Mouse (Mus musculus): ENCODE measurements around the gene Zfp335. TPM values are rescaled to one million over a fixed set of nuclear protein-coding genes. Genes with fewer than 3 reads are reported as not detected.

Zfp335 gene
- polyA plus RNA-seq, 1 experiment = 33.2 TPM

DNA sequence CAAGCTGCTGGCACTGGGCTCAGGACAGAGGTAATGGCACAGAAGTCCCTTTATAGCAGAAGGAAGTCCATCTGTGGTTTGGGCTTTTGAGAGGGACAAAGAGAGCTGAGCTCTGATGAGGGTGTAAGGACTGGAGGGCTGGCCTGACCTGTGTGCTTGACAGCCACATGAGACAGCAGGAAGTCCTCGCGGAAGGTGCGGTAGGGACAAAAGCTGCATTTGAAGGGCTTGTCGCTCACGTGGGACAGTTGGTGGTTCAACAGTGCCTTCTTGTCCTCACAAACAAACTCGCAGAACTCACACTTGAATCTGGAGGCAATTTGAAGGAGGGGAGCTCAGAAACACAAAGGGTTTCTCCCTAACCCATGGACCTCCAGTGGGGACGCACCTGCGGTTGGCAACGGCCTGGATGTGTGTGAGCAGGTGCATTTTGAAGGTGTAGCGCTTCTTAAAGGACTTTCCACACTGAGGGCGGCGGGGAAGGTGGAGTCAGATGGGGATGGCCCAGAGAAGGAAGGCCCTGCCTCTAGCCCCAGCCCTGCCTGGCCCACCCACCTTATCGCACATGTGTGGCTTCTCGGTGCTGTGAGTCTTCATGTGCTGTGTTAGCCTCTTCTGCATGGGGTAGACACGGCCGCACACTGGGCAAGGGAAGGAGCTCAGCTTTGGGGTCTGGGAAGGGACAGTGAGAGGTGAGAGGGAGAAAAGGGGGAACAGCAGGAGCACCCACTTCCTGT lies 11.7 kb downstream of the Zfp335 start:
- TF ChIP-seq POLR2A (IDR thresholded peaks at IDR 0.05; ENCODE audit: borderline replicate concordance, extremely low read depth, low read depth, low read length) (no peak), CTCF (IDR thresholded peaks at IDR 0.05; ENCODE audit: insufficient read depth, low read length) (no peak)
- H3K4me1 ChIP-seq (ENCODE audit: control insufficient read depth, insufficient read depth, low read length) = no peaks in the 10 kb centered on the region
- no peak for DNase-seq
- 86% methylated on average over 16 of the region's 16 CpGs for WGBS
- H3K4me3 ChIP-seq (replicated peaks; ENCODE audit: extremely low read depth, low read depth, low read length) = no peak overlapping the region

DNA sequence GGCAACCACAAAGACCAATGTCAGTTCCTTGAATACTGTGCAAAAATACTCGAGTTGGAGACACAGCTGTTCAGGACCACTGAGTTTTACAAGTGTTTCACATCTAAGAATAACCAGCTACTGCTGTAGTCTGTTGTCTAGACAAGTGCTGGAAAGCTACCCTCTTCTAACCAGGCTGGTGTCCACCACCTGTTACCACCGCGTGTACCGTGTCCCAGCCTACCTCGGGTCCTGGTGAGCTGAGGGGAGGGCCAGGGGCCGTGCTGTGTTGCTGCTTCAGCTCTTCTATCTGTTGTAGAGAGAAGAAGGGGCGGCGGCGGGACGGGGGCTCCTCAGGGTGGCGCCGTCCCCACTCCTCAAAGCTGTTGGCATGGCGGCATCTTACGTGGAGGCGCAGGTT lies 12.5 kb downstream of the Zfp335 start:
- Histone ChIP-seq H3K4me3 (replicated peaks; ENCODE audit: extremely low read depth, low read depth, low read length) (no peak overlapping the region), H3K4me1 (ENCODE audit: control insufficient read depth, insufficient read depth, low read length) (no peaks in the 10 kb centered on the region)
- 92% methylated on average over 15 of the region's 15 CpGs for WGBS
- DNase-seq = no peak
- TF ChIP-seq POLR2A (IDR thresholded peaks at IDR 0.05; ENCODE audit: borderline replicate concordance, extremely low read depth, low read depth, low read length) (no peak), CTCF (IDR thresholded peaks at IDR 0.05; ENCODE audit: insufficient read depth, low read length) (no peak)

DNA sequence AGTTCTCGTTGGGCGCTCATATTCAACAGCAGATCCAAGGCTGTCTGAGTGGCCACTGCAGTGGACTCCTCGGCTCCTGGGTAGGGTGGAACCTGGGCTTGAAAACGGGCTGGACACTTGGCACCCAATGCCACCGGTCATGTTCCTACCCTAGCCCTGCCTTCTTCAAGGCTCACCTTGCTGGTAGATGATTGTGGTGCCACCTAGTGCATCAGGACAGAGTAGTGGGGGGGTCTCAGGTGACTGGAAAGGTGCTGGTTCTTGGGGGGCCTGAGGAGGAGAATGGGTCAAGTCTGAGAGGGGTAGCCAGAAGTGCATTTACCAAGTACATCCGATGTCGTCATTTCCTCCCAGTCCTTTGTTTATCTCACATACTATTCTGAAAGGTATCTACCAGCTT lies 13.5 kb downstream of the Zfp335 start:
- TF ChIP-seq POLR2A (IDR thresholded peaks at IDR 0.05; ENCODE audit: borderline replicate concordance, extremely low read depth, low read depth, low read length) = no peak
- Histone ChIP-seq H3K4me1 (ENCODE audit: control insufficient read depth, insufficient read depth, low read length) (no peaks in the 10 kb centered on the region), H3K4me3 (replicated peaks; ENCODE audit: extremely low read depth, low read depth, low read length) (no peak overlapping the region)
- DNase-seq = no peak
- 84% methylated on average over 7 of the region's 7 CpGs for WGBS

DNA sequence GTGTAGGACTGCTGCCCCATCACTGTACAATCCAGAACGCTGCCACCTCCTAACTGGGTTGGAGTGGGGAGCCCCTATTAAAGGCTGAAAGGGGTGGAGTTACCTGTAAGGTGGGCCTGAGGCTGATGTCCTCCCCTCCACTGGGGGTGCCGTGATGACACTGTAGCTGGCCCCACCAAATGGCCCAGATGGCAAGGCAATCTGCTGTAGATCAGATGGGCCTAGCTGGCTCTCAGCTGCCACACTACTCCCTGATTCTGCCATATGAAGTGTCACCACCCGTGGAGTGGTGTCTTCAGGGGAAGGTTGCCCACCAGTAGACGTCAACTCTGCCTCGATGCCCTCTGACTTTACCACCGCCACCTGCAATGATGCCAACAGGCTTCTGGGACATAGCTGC lies 15.7 kb downstream of the Zfp335 start:
- no peak overlapping the region for H3K4me3 ChIP-seq (replicated peaks; ENCODE audit: extremely low read depth, low read depth, low read length)
- no peak for DNase-seq
- 91% methylated on average over 6 of the region's 6 CpGs for WGBS
- TF ChIP-seq CTCF (IDR thresholded peaks at IDR 0.05; ENCODE audit: insufficient read depth, low read length) (no peak), POLR2A (IDR thresholded peaks at IDR 0.05; ENCODE audit: borderline replicate concordance, extremely low read depth, low read depth, low read length) (no peak)
- no peaks in the 10 kb centered on the region for H3K4me1 ChIP-seq (ENCODE audit: control insufficient read depth, insufficient read depth, low read length)

DNA sequence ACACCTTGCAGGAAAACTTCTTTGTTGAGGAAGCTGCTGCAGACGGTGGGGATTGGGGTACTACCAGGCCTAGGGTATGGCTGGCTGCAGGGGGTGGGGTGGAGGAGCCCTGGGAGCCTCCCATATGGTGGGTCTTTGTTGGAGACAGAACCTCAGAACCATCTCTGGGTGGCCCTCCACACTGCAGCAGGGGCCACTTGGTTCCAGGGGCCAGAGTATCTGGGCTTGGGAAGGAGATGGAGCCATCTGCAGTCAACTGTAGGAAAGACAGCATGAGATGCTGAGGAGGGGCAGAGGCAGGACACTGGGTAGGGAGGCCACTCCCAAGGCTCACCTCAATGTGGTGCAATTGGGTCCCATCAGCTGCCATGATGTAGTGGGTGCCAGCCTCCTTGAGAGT lies 16.9 kb downstream of the Zfp335 start:
- TF ChIP-seq CTCF (IDR thresholded peaks at IDR 0.05; ENCODE audit: insufficient read depth, low read length) = 0 out of 2 replicates have a peak, but pooled peaks have one; percentile 13
- no peak for TF ChIP-seq POLR2A (IDR thresholded peaks at IDR 0.05; ENCODE audit: borderline replicate concordance, extremely low read depth, low read depth, low read length)
- Histone ChIP-seq H3K4me1 (ENCODE audit: control insufficient read depth, insufficient read depth, low read length) (no peaks in the 10 kb centered on the region), H3K4me3 (replicated peaks; ENCODE audit: extremely low read depth, low read depth, low read length) (no peak overlapping the region)
- 76% methylated on average over 1 of the region's 1 CpGs for WGBS
- no peak for DNase-seq

DNA sequence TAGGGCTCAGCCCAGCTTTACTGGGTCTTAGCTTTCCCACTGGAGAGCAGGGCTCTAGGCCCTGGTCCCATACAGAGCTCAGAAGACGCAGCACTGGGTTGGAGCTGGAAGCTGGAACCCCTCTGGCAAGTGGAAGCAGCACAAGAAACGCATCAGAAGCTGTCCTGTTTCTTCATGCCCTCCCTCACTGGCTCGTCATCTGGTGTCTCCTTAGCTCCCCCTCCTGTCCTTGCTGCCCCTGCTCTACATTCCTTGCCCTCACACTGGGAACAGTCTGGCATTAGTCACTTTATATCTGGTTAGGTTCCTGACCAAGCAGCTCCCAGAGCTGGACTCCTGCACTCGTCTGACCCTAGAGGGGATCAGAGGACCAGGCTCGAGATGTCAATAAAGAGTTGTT lies 17.5 kb downstream of the Zfp335 start:
- TF ChIP-seq POLR2A (IDR thresholded peaks at IDR 0.05; ENCODE audit: borderline replicate concordance, extremely low read depth, low read depth, low read length) (no peak), CTCF (IDR thresholded peaks at IDR 0.05; ENCODE audit: insufficient read depth, low read length) (peak; percentile 45)
- no peaks in the 10 kb centered on the region for H3K4me1 ChIP-seq (ENCODE audit: control insufficient read depth, insufficient read depth, low read length)
- no peak for DNase-seq
- WGBS = 49% methylated on average over 5 of the region's 5 CpGs
- no peak overlapping the region for H3K4me3 ChIP-seq (replicated peaks; ENCODE audit: extremely low read depth, low read depth, low read length)

DNA sequence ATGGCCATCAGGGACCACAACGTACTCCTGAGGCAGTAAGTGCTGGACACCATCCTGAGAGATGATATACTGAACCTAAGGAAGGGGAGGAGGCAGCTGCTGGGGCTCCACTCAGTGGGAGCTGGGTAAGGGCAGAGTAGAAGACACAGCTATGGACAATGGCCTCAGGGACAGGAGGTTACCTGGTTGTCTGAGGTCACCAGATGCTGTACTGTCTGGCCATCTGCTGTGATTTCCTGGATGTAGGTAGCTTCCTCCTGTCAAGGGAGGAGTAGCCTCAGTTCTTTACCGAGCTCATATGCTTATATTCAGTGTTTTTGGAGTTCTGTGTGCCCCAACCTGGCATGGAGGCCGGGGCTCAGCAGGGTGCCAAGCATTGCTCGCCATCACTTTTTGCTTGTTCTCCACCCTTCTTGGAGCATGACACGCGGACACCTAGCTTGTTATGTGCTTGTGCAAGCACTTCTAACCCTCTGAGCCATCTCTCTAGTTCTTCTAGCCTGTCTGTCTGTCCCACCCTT lies 18.8 kb downstream of the Zfp335 start:
- Histone ChIP-seq H3K4me1 (ENCODE audit: control insufficient read depth, insufficient read depth, low read length) (no peaks in the 10 kb centered on the region), H3K4me3 (replicated peaks; ENCODE audit: extremely low read depth, low read depth, low read length) (no peak overlapping the region)
- DNase-seq = no peak
- TF ChIP-seq CTCF (IDR thresholded peaks at IDR 0.05; ENCODE audit: insufficient read depth, low read length) = no peak
- no peak for TF ChIP-seq POLR2A (IDR thresholded peaks at IDR 0.05; ENCODE audit: borderline replicate concordance, extremely low read depth, low read depth, low read length)
- 82% methylated on average over 6 of the region's 6 CpGs for WGBS

DNA sequence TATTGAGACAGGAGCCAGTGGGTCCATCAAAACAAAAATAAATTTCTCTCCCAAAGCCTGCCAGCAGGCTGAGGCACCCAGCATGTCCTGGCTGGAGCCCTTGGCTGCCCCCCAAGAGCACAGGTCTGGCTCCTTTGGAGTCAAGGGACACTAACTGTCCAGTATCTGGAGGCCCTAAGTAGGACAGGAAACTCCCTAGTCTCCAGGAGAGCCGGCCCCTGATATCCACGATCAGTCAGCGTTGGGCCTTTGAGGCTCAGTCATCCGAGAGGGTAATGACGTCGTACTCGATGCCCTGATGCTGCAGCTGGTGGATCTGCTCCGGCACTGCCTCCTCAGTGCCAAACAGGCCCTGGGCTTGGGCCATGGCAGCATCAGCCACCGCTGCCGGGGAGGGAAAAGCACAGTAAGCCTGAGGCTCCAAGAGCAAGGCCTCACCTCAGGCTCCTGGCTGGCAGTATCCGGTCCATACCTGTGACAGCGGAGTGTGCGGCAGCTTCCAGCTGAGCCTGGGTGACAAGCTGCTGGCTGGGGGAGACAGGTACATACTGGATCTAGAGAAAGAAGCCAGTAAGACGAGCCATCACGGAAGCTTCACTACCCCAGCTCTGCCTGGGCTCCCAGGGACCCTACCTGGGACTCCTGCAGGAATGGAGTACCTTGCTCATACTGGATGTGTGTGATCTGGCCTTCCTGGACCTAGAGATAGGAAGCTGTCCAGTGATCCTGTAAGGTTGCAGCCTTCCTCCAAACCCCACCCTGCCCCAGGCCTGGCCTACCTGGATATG lies 19.5 kb downstream of the Zfp335 start:
- WGBS = 81% methylated on average over 15 of the region's 15 CpGs
- DNase-seq = no peak
- H3K4me3 ChIP-seq (replicated peaks; ENCODE audit: extremely low read depth, low read depth, low read length) = no peak overlapping the region
- H3K4me1 ChIP-seq (ENCODE audit: control insufficient read depth, insufficient read depth, low read length) = no peaks in the 10 kb centered on the region
- TF ChIP-seq POLR2A (IDR thresholded peaks at IDR 0.05; ENCODE audit: borderline replicate concordance, extremely low read depth, low read depth, low read length) (no peak), CTCF (IDR thresholded peaks at IDR 0.05; ENCODE audit: insufficient read depth, low read length) (no peak)

DNA sequence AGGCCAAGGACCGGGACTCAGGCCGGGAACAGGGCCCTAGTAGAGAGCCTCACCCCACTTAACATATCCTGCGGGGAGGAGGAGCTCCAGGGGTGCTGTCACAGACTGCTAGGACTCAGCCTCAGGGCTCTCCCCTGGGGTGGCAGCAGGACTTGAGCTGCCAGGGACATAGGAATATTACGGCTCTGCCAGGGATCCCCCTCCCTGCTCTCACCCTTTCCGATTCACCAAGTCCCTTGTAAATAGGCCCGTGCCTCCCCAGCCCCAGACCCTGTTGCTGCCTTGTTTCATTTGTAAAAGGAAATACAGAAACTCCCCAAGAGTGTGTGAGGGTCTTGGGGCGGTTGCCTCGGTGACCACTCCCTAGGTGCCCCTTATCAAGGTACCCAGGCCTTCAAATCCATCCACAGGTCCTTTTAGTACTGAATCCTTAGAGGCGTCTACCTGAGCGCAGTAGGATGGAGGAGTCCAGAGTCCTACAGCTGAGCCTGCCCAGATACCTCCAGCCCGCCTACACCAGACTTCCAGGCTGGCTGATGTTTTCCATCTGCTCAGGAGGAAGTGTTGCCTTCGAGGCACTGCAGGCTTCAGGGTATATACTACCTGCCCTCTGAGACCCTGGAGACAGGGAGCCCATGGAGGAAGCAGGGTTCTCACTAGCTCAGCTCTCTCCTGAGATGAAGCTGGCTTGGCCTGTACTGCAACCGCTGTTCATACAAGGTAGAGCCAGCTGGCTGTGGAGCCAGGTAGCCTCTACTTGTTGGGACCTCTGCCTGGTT lies 20.3 kb downstream of the Zfp335 start:
- 79% methylated on average over 13 of the region's 13 CpGs for WGBS
- no peak overlapping the region for H3K4me3 ChIP-seq (replicated peaks; ENCODE audit: extremely low read depth, low read depth, low read length)
- DNase-seq = no peak
- no peaks in the 10 kb centered on the region for H3K4me1 ChIP-seq (ENCODE audit: control insufficient read depth, insufficient read depth, low read length)
- TF ChIP-seq POLR2A (IDR thresholded peaks at IDR 0.05; ENCODE audit: borderline replicate concordance, extremely low read depth, low read depth, low read length) (no peak), CTCF (IDR thresholded peaks at IDR 0.05; ENCODE audit: insufficient read depth, low read length) (no peak)
